Mouse (Mus musculus): ENCODE data around the gene Gm6096.

DNA sequence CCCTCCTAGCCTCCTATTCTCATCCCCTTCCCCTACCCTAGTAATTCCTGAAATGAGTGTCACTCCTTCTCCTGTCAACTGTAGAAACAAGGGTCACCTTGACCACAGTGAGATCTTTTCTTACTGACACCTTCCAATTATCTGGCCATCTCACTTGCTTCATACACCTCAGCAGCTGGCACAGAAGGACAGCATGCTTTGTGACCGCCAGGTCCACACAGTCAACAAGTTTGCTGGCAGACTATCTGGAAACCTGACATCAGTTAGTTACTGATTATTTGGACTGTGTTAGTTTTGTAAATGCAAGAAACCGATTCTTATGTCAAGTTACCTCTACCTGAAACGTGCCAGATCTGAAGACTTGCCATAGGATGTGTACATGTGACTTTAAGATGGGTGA, 45.3 kb downstream of the Gm6096 start:
- TF ChIP-seq POLR2A (IDR thresholded peaks at IDR 0.05; ENCODE audit: borderline replicate concordance, extremely low read depth, insufficient read depth, insufficient read length, poor library complexity, severe bottlenecking) = no peak
- no peak for TF ChIP-seq CTCF (IDR thresholded peaks at IDR 0.05; ENCODE audit: borderline replicate concordance, extremely low read depth, insufficient read depth, insufficient read length)

All from brain, embryonic 14.5 days (tissue).